Mouse (Mus musculus): ENCODE measurements at regions not wholly inside any gene's neighbourhood (a gene's known extent, or its start where the extent isn't known, plus 50 kb on each side); places are given as distances from the start of the nearest gene placed in this dataset.

GRCm38 (mm10) chr10:37219381-37219780 is 80.7 kb upstream of the Marcks start:
- TF ChIP-seq GATA1 (IDR thresholded peaks at IDR 0.05; ENCODE audit: borderline replicate concordance, low read length), result no peak
- no peak for TF ChIP-seq FLI1 (IDR thresholded peaks at IDR 0.05; ENCODE audit: low read length)
